In genomic region chr10:120908776-120909574, GRCm38 (mm10) we compare ENCODE assay signal across 25 mouse cellular contexts. TPM values are rescaled to one million over a fixed set of nuclear protein-coding genes. Genes with fewer than 3 reads are reported as not detected.
A peak's percentile ranks its signal among the peaks of the same experiment; 100 is the strongest.
DNase-seq lines count a peak whose midpoint lies in the region; ATAC-seq lines count a peak whose summit lies in the region.
"Had no signal": no experiment of that assay in that cellular context is flagged by ENCODE, and none has a peak within 500 bp of the region (broad histone marks: within the 10 kb centered on the region; RNA-seq: fewer than 3 reads in every experiment).

No protein-coding gene starts in this region.

- no peaks in the 10 kb centered on the region for H3K27me3 ChIP-seq in heart, embryonic 10.5 days (ENCODE audit: insufficient read depth, poor library complexity, severe bottlenecking)
- H3K27me3 ChIP-seq in heart, embryonic 15.5 days = no peaks in the 10 kb centered on the region
- no peaks in the 10 kb centered on the region for H3K27me3 ChIP-seq in intestine, embryonic 14.5 days (replicated peaks; ENCODE audit: control insufficient read depth, insufficient read depth, low read length)
- no peaks in the 10 kb centered on the region for H3K27me3 ChIP-seq in intestine, embryonic 16.5 days (replicated peaks; ENCODE audit: control insufficient read depth, insufficient read depth, low read length)
- no peaks in the 10 kb centered on the region for H3K27me3 ChIP-seq in forebrain, embryonic 10.5 days (ENCODE audit: poor library complexity, severe bottlenecking)
- H3K27me3 ChIP-seq: CH12.LX; forebrain, embryonic 12.5 days; forebrain, embryonic 15.5 days; hindbrain, embryonic 13.5 days; Patski had no signal

- no peak overlapping the region for H3K4me2 ChIP-seq in heart, embryonic 15.5 days
- no peak overlapping the region for H3K4me2 ChIP-seq in intestine, embryonic 14.5 days (ENCODE audit: low read length)
- no peak overlapping the region for H3K4me2 ChIP-seq in intestine, embryonic 16.5 days (ENCODE audit: low read depth, low read length)
- H3K4me2 ChIP-seq: forebrain, embryonic 12.5 days; forebrain, embryonic 15.5 days; hindbrain, embryonic 13.5 days had no signal

- peaks cover under 1% of the 10 kb centered on the region for H3K36me3 ChIP-seq in heart, embryonic 10.5 days
- peaks cover under 1% of the 10 kb centered on the region; the same call in 1 of the 2 replicates for H3K36me3 ChIP-seq in heart, embryonic 15.5 days
- H3K36me3 ChIP-seq in intestine, embryonic 14.5 days (ENCODE audit: control insufficient read depth, insufficient read depth, low read length) = no peaks in the 10 kb centered on the region
- H3K36me3 ChIP-seq in intestine, embryonic 16.5 days (ENCODE audit: control insufficient read depth, insufficient read depth, low read length) = no peaks in the 10 kb centered on the region
- H3K36me3 ChIP-seq in forebrain, embryonic 10.5 days (replicated peaks) = no peaks in the 10 kb centered on the region; the same call in 1 of the 2 replicates
- H3K36me3 ChIP-seq: forebrain, embryonic 12.5 days; forebrain, embryonic 15.5 days; hindbrain, embryonic 10.5 days had no signal

- ATAC-seq in heart, embryonic 15.5 days (replicated peaks; ENCODE audit: insufficient number of reproducible peaks, insufficient read depth, low FRiP score, low read depth) = no peak
- ATAC-seq in intestine, embryonic 14.5 days (replicated peaks; ENCODE audit: low FRiP score, low TSS enrichment, low read depth) = no peak
- no peak for ATAC-seq in intestine, embryonic 16.5 days
- ATAC-seq: forebrain, embryonic 15.5 days; hindbrain, embryonic 16.5 days; intestine, postnatal 0 days; Patski had no signal

- no peak overlapping the region for H3K27ac ChIP-seq in heart, embryonic 10.5 days
- H3K27ac ChIP-seq in heart, embryonic 15.5 days = peak overlapping the region; percentile 63
- H3K27ac ChIP-seq in intestine, embryonic 14.5 days (ENCODE audit: low read depth) = no peak overlapping the region
- H3K27ac ChIP-seq in intestine, embryonic 16.5 days (ENCODE audit: low read length) = no peak overlapping the region
- no peak overlapping the region for H3K27ac ChIP-seq in forebrain, embryonic 10.5 days
- H3K27ac ChIP-seq: forebrain, embryonic 12.5 days; forebrain, embryonic 15.5 days; hindbrain, embryonic 10.5 days; hindbrain, embryonic 13.5 days had no signal

- intact Hi-C loops in heart, postnatal 25 days (cut with DNase I) = no loop called here

- no peak overlapping the region for H3K4me3 ChIP-seq in heart, embryonic 10.5 days
- no peak overlapping the region for H3K4me3 ChIP-seq in heart, embryonic 15.5 days
- H3K4me3 ChIP-seq in intestine, embryonic 14.5 days (ENCODE audit: low read depth, low read length) = no peak overlapping the region
- H3K4me3 ChIP-seq in intestine, embryonic 16.5 days (ENCODE audit: low read length) = no peak overlapping the region
- H3K4me3 ChIP-seq in forebrain, embryonic 10.5 days = no peak overlapping the region
- H3K4me3 ChIP-seq: forebrain, embryonic 12.5 days; forebrain, embryonic 15.5 days; hindbrain, embryonic 10.5 days; hindbrain, embryonic 13.5 days had no signal

- 64% methylated on average over 11 of the region's 11 CpGs for WGBS in heart, embryonic 10.5 days
- WGBS in heart, embryonic 15.5 days = 53% methylated on average over 11 of the region's 11 CpGs
- WGBS in intestine, embryonic 14.5 days = 87% methylated on average over 11 of the region's 11 CpGs
- 87% methylated on average over 11 of the region's 11 CpGs for WGBS in intestine, embryonic 16.5 days
- WGBS in forebrain, embryonic 10.5 days = 93% methylated on average over 11 of the region's 11 CpGs

- no peak overlapping the region for H3K9ac ChIP-seq in heart, embryonic 15.5 days
- no peak overlapping the region for H3K9ac ChIP-seq in intestine, embryonic 14.5 days (ENCODE audit: low read length)
- no peak overlapping the region for H3K9ac ChIP-seq in intestine, embryonic 16.5 days (ENCODE audit: low read depth, low read length)
- H3K9ac ChIP-seq: forebrain, embryonic 12.5 days; forebrain, embryonic 15.5 days; hindbrain, embryonic 13.5 days had no signal

- DNase-seq in heart, embryonic 10.5 days (ENCODE audit: low spot score) = peak; percentile 57
- no peak for DNase-seq in heart, adult 18-20 months
- DNase-seq in heart, postnatal 25 days (ENCODE audit: low spot score) = no peak
- DNase-seq in intestine, embryonic 14.5 days (ENCODE audit: low spot score) = peak; percentile 27
- peak; percentile 74 for DNase-seq in gonadal fat pad, adult 2 months (ENCODE audit: low read depth)
- DNase-seq in forebrain, embryonic 10.5 days (ENCODE audit: extremely low spot score, low spot score) = no peak
- DNase-seq: adrenal gland, postnatal 10 days; adrenal gland, postnatal 36 days; B cell, adult 2 months; cerebellum, adult 18-20 months; cerebellum, adult 9-10 months; cerebellum, postnatal 14 days; gastrocnemius, postnatal 25 days; kidney, adult 2 months had no signal

- peaks cover 8% of the 10 kb centered on the region for H3K4me1 ChIP-seq in heart, embryonic 10.5 days
- H3K4me1 ChIP-seq in heart, embryonic 15.5 days (replicated peaks) = peaks cover 18% of the 10 kb centered on the region
- no peaks in the 10 kb centered on the region for H3K4me1 ChIP-seq in intestine, embryonic 14.5 days (replicated peaks; ENCODE audit: control insufficient read depth, insufficient read depth, low read length)
- no peaks in the 10 kb centered on the region for H3K4me1 ChIP-seq in intestine, embryonic 16.5 days (ENCODE audit: control insufficient read depth, insufficient read depth, low read length)
- no peaks in the 10 kb centered on the region for H3K4me1 ChIP-seq in forebrain, embryonic 10.5 days
- H3K4me1 ChIP-seq: forebrain, embryonic 12.5 days; forebrain, embryonic 15.5 days; hindbrain, embryonic 10.5 days; hindbrain, embryonic 13.5 days had no signal

- no peaks in the 10 kb centered on the region for H3K9me3 ChIP-seq in heart, embryonic 10.5 days
- H3K9me3 ChIP-seq in heart, embryonic 15.5 days (replicated peaks) = no peaks in the 10 kb centered on the region
- peaks cover 5% of the 10 kb centered on the region; the same call in 1 of the 2 replicates for H3K9me3 ChIP-seq in intestine, embryonic 14.5 days (ENCODE audit: control insufficient read depth, low read length)
- no peaks in the 10 kb centered on the region for H3K9me3 ChIP-seq in intestine, embryonic 16.5 days (ENCODE audit: control insufficient read depth, low read length)
- H3K9me3 ChIP-seq in forebrain, embryonic 10.5 days = peaks cover 5% of the 10 kb centered on the region; the same call in 1 of the 2 replicates
- H3K9me3 ChIP-seq: forebrain, embryonic 15.5 days had no signal

RNA-seq across cellular contexts. Expression of gene Msrb3, which starts 10.1 kb away (rescaled TPM):
- 15.4 and 20.6 TPM in 2 replicates for polyA plus RNA-seq in heart, embryonic 10.5 days (2016; fragmentation: Nextera tagmentation; extraction: Ambion mirVana)
- 10 to 100 TPM; 96.1 to 96.6 TPM for total RNA-seq in heart, adult 18-20 months (2021)
- 35.4 and 35.5 TPM in 2 replicates for polyA plus RNA-seq in heart, embryonic 15.5 days (2015; fragmentation: Nextera tagmentation; extraction: Ambion mirVana)
- total RNA-seq in heart, postnatal 25 days (2021) = 100 to 1,000 TPM; 101 to 106 TPM
- 17.6 and 18.2 TPM in 2 replicates for polyA plus RNA-seq in intestine, embryonic 14.5 days (2014; fragmentation: Nextera tagmentation; extraction: Ambion mirVana)
- polyA plus RNA-seq in intestine, embryonic 16.5 days (2015; fragmentation: Nextera tagmentation; extraction: Ambion mirVana) = 11.2 and 14.0 TPM in 2 replicates
- polyA plus RNA-seq in gonadal fat pad, adult 2 months (2012; rRNA removed) = 42.6 and 44.8 TPM in 2 replicates
- 4.9 and 5.7 TPM in 2 replicates for polyA plus RNA-seq in forebrain, embryonic 10.5 days (2016; fragmentation: Nextera tagmentation; extraction: Ambion mirVana)
- total RNA-seq: CH12.LX had no signal
- polyA plus RNA-seq: G1E had no signal

Comparison
In these comparisons a context has a peak if more than half of its experiments do, and no peak if none do; other contexts are left out.
1. DNase-seq: peak in heart, embryonic 10.5 days (single experiment), intestine, embryonic 14.5 days (single experiment) and gonadal fat pad, adult 2 months (single experiment); none in heart, adult 18-20 months (0 of 2), heart, postnatal 25 days (single experiment) and forebrain, embryonic 10.5 days (single experiment).